Mouse (Mus musculus): Measurements from ENCODE around the gene Pak4. TPM values are rescaled to one million over a fixed set of nuclear protein-coding genes. Genes with fewer than 3 reads are reported as not detected.

Gene Pak4
- polyA plus RNA-seq, 1 experiment from 2014 or later, result 53.0 TPM

DNA sequence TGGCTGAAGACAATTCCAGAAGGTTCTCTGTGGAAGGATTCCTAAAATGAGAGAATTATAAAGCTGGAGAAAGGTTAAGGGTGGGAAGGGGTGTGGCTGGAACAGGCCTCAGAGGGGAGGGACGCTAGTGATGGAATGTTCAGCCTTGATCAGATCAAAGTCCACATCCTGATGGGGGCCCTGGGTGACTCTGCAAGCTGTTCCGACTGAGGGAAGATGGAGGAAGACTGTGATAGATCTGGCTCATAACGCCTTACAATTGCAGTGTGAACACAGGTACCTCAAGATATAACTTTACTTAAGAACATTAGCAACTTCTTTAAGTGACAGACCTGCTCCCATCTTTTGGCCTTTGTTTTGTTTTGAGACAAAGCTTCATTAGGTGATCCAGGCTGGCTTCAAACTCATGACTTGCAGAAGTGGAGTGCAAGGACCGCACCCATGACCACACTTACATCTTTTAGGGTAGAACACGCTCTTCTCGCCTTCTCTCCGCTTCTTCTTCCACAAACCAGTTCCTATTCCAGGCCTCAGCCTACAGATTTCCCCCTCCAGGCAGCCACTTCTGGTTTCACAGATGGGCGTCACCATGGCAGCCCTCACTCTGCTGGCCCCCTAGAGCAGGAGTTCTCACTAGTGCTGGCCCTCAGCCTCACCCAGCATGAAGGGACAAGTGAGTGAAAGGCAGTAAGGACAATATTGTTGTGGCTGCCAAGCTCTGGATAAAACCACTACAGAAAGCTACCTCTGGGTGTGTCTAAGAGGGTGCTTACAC lies 14.2 kb downstream of the Pak4 start:
- WGBS, result 68% methylated on average over 8 of the region's 8 CpGs
- no peak for DNase-seq (ENCODE audit: low spot score)
- Histone ChIP-seq H3K4me1 (peaks cover 83% of the 10 kb centered on the region), H3K4me3 (no peak overlapping the region), H3K36me3 (peaks cover 8% of the 10 kb centered on the region), H3K9me3 (no peaks in the 10 kb centered on the region), H3K27me3 (ENCODE audit: insufficient read depth, poor library complexity, severe bottlenecking) (no peaks in the 10 kb centered on the region), H3K27ac (peak overlapping the region; percentile 69)

DNA sequence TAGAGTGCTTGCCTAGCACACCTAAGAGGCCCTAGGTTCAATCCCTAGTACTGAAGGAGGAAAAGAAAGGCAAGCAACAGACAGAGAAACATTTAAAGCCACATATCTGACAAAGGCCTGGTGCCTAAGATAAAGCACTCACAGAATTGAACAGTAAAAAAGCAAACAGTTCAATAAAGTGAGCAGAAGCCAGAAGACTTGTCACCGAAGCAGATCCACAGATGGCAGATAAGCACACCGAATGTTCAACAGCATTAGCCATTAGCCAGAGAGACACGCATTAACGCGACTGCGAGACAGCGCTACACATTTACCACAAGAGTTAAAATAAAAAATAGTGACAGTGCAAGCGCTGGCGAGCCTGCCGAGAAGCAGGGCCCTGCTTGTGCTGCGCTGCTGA lies 15.1 kb downstream of the Pak4 start:
- Histone ChIP-seq H3K9me3 (no peaks in the 10 kb centered on the region), H3K27ac (peak overlapping the region; percentile 38; the same call in 1 of the 2 replicates), H3K27me3 (ENCODE audit: insufficient read depth, poor library complexity, severe bottlenecking) (no peaks in the 10 kb centered on the region), H3K4me3 (no peak overlapping the region), H3K4me1 (peaks cover 83% of the 10 kb centered on the region), H3K36me3 (peaks cover 8% of the 10 kb centered on the region)
- 80% methylated on average over 11 of the region's 11 CpGs for WGBS
- DNase-seq (ENCODE audit: low spot score), result no peak

DNA sequence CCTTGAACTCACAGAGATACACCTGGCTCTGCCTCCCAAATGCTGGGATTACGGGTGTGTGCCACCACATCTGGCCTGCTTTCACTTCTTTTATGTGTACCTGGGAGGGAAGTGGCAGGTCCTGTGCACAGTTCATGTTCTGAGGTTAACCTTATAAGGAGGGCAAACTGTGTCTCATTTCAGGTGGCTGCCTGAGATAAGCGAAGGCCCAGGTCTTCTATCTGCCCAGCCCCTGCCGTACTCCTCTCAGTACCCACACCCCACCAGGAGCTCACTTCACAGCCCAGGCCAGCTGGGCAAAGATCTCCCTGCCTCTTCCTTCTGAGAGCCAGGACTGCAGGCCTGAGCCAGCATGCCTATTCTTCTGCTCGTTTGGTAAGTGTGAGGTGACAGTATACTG lies 16.3 kb downstream of the Pak4 start:
- peaks cover 8% of the 10 kb centered on the region for H3K36me3 ChIP-seq
- no peaks in the 10 kb centered on the region for H3K27me3 ChIP-seq (ENCODE audit: insufficient read depth, poor library complexity, severe bottlenecking)
- WGBS, result 73% methylated on average over 4 of the region's 4 CpGs
- H3K4me1 ChIP-seq, result peaks cover 83% of the 10 kb centered on the region
- H3K9me3 ChIP-seq, result no peaks in the 10 kb centered on the region
- H3K4me3 ChIP-seq, result no peak overlapping the region
- peak overlapping the region; percentile 45; the same call in 1 of the 2 replicates for H3K27ac ChIP-seq
- peak; percentile 80 for DNase-seq (ENCODE audit: low spot score)

DNA sequence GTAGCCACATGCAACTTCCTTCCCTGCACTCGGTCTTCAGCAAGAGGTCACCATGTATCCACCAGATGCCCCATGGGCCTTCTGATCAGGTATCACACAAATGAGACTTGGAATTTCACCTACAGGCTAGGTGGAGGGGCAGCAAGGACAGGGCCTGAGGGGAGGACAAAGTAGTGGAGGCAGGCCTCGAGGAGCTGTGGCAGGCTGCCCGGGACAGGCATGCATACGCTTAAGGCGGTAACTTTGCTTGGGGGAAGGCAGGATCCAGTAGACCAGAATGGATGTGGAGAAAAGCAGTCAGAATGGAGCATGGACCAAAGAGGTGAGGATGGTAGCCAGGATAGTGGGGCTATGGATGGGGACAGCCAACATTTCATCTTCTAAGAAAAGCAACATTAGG lies 18.2 kb downstream of the Pak4 start:
- 83% methylated on average over 5 of the region's 5 CpGs for WGBS
- peaks cover 83% of the 10 kb centered on the region for H3K4me1 ChIP-seq

DNA sequence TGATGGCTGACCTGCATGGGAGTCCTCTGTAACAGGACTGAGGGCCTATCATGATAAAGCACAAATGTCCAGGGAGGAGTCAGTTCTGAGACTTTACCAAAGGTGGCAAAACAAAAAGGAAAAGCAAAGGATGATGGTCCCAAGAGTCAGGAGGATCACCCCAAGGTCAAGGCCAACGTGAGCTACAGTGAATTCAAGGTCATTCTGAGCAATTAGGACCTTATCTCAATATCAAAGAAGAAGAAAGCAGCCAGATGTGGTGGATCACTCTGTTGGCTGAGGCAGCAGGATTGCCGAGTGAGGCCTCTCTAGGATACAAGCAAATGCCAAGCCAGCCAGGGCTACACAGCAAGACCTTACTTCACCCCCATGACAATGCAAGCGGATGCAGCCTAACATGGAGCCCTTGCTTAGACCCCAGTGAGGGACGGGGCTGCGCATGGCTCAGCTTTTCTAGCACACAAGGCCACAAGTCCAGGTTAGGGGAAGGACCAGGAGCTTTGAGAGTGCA lies 19.4 kb downstream of the Pak4 start:
- Histone ChIP-seq H3K9me3 (no peaks in the 10 kb centered on the region), H3K4me3 (no peak overlapping the region), H3K4me1 (peaks cover 83% of the 10 kb centered on the region), H3K36me3 (peaks cover 8% of the 10 kb centered on the region), H3K27ac (peak overlapping the region; percentile 83), H3K27me3 (ENCODE audit: insufficient read depth, poor library complexity, severe bottlenecking) (no peaks in the 10 kb centered on the region)
- DNase-seq (ENCODE audit: low spot score), result no peak
- WGBS, result 66% methylated on average over 5 of the region's 5 CpGs

More for the DNA sequence above, 18.2 kb downstream of the Pak4 start:
- no peaks in the 10 kb centered on the region for H3K9me3 ChIP-seq
- DNase-seq (ENCODE audit: low spot score), result no peak
- peaks cover 8% of the 10 kb centered on the region for H3K36me3 ChIP-seq
- H3K27ac ChIP-seq, result peak overlapping the region; percentile 43; the same call in 1 of the 2 replicates
- no peak overlapping the region for H3K4me3 ChIP-seq
- H3K27me3 ChIP-seq (ENCODE audit: insufficient read depth, poor library complexity, severe bottlenecking), result no peaks in the 10 kb centered on the region

DNA sequence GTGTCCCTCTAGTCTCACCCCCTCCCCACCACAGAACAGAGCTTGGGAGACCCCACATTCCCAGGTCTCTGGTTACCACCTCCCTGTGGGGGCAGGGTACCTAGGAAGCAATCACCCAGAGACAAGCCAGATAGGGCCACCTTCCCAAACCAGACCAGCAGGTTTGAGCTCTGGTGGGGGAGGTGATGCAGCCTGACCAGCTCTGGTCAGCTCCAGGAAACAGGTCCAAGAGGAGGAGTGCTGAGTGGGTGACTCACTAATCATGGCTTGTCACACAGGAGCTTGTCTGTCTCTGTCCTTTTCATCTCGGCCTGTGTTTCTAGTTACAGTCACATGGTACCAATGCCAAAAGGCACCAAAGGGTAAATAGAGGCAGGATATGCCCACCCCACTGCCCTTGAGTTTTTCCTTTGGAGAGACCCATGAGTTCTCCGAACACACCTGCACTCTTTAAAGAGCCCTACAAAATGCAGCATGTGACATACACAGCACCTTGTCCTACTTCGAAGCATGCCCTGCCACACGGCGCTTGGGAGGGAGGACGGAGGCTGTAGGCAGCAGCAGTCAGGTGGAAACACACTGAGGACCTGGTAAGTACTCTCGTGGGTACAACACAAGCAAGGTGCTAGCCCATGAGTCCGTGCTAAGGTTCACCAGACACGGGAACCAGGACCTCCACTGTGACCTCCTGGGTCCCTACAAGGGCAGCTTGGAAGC lies 20.0 kb downstream of the Pak4 start:
- H3K9me3 ChIP-seq, result no peaks in the 10 kb centered on the region
- peak overlapping the region; percentile 83 for H3K27ac ChIP-seq
- no peak for DNase-seq (ENCODE audit: low spot score)
- no peak overlapping the region for H3K4me3 ChIP-seq
- peaks cover 8% of the 10 kb centered on the region for H3K36me3 ChIP-seq
- H3K4me1 ChIP-seq, result peaks cover 83% of the 10 kb centered on the region
- WGBS, result 68% methylated on average over 9 of the region's 9 CpGs
- no peaks in the 10 kb centered on the region for H3K27me3 ChIP-seq (ENCODE audit: insufficient read depth, poor library complexity, severe bottlenecking)

DNA sequence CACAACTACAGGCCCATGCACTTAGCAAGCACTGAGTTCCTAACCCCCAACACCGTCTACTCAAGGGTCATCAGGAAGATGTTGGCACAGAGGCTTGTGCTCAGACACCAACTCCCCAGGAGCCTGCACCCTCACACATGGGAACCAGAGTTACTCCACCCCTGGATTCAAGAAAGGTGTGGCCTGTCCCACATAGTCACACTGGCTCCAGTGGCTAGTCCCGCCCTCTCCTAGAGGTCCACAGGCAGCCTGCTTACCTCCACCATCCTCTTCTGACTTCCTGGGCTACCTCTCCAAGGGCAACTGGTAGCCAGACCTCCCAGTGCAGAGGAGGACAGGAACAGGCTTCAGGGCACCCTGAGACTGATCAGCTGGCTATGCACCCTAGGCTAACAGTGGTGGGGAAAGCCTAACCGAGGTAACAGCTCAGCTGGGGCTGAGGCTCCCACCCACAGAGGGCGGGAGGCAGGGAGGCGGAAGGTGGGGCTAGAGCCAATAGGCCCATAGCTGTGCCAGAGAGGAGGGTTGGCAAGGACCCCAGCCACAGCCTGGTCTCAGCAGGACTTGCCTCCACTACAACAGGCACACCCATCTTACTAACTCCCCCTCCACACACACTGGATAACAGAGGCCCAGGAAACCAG lies 21.6 kb downstream of the Pak4 start:
- peaks cover 93% of the 10 kb centered on the region for H3K4me1 ChIP-seq

DNA sequence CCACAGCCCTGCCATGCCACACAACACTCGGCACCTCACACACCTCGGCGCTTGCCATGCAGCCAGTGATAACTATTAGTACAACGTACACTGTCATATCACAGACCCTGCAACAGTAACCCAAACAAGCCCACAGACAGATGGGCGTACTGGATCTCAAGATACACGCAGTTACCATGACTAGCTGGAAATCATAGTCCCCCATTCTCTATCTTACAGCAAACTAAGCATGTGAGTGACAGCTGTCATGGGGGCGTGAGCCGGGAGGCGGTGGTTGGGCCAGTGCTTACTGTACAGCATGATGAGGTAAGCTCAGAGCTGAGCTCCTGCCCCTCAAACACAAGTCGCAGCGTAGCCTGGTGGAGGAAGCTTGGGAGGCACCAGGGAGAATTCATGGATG lies 22.4 kb downstream of the Pak4 start:
- DNase-seq (ENCODE audit: low spot score), result no peak
- peaks cover 99% of the 10 kb centered on the region for H3K4me1 ChIP-seq
- H3K9me3 ChIP-seq, result no peaks in the 10 kb centered on the region
- no peaks in the 10 kb centered on the region; the same call in 1 of the 2 replicates for H3K36me3 ChIP-seq
- WGBS, result 86% methylated on average over 11 of the region's 11 CpGs
- H3K4me3 ChIP-seq, result no peak overlapping the region
- H3K27me3 ChIP-seq (ENCODE audit: insufficient read depth, poor library complexity, severe bottlenecking), result no peaks in the 10 kb centered on the region
- H3K27ac ChIP-seq, result 0 out of 2 replicates have a peak overlapping the region, but pooled peaks have one; percentile 7

More for the DNA sequence above, 21.6 kb downstream of the Pak4 start:
- H3K27ac ChIP-seq, result peak overlapping the region; percentile 83
- no peak for DNase-seq (ENCODE audit: low spot score)
- H3K36me3 ChIP-seq, result peaks cover 6% of the 10 kb centered on the region
- H3K27me3 ChIP-seq (ENCODE audit: insufficient read depth, poor library complexity, severe bottlenecking), result no peaks in the 10 kb centered on the region
- 71% methylated on average over 5 of the region's 5 CpGs for WGBS
- no peak overlapping the region for H3K4me3 ChIP-seq
- H3K9me3 ChIP-seq, result no peaks in the 10 kb centered on the region

DNA sequence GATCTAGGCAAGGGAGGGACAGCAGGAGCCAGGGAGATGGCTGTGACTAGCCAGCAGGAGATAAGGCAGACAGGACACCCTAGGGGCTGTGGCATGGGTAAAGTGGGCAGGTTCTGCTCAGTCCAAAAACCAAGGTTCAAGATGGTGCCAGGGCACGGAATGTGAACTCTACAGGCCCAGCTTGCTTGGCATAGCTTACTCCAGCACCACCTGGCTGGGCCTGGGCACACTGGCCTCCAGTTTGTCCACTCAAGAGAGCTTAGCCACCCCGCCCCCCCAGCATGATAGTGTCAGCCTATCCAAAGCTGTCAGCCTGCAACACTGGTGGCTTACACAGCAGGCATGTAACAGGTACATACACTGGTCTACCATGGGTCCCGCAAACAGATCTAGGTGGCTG lies 24.7 kb downstream of the Pak4 start:
- Histone ChIP-seq H3K27me3 (ENCODE audit: insufficient read depth, poor library complexity, severe bottlenecking) (no peaks in the 10 kb centered on the region), H3K36me3 (peaks cover 17% of the 10 kb centered on the region), H3K9me3 (no peaks in the 10 kb centered on the region), H3K4me3 (no peak overlapping the region), H3K27ac (0 out of 2 replicates have a peak overlapping the region, but pooled peaks have one; percentile 16), H3K4me1 (peaks cover 90% of the 10 kb centered on the region)
- DNase-seq (ENCODE audit: low spot score), result no peak
- 89% methylated on average over 3 of the region's 3 CpGs for WGBS

DNA sequence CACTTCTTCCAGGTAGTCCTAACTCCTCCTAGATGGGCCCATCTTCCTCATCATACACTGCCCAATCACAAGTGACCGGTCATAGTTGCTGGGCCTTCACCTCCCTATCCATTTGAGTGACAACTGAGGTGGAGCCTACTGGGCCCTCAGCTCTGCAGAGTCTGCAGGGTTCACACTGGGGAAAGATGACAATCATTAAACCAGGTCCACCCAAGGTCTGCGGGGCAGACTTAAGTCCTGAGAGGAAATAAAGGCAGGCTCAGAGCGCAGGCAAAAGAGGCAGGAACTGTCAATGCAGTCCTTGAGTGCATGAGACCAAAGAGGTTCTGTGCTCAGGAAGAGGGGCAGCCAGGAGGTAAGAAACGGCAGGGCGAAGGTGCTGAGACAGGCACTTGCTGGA lies 25.3 kb downstream of the Pak4 start:
- Histone ChIP-seq H3K4me3 (no peak overlapping the region), H3K4me1 (peaks cover 85% of the 10 kb centered on the region), H3K27ac (peak overlapping the region; percentile 16; the same call in 1 of the 2 replicates), H3K9me3 (no peaks in the 10 kb centered on the region), H3K36me3 (peaks cover 23% of the 10 kb centered on the region), H3K27me3 (ENCODE audit: insufficient read depth, poor library complexity, severe bottlenecking) (no peaks in the 10 kb centered on the region)
- WGBS, result 80% methylated on average over 5 of the region's 5 CpGs
- no peak for DNase-seq (ENCODE audit: low spot score)

DNA sequence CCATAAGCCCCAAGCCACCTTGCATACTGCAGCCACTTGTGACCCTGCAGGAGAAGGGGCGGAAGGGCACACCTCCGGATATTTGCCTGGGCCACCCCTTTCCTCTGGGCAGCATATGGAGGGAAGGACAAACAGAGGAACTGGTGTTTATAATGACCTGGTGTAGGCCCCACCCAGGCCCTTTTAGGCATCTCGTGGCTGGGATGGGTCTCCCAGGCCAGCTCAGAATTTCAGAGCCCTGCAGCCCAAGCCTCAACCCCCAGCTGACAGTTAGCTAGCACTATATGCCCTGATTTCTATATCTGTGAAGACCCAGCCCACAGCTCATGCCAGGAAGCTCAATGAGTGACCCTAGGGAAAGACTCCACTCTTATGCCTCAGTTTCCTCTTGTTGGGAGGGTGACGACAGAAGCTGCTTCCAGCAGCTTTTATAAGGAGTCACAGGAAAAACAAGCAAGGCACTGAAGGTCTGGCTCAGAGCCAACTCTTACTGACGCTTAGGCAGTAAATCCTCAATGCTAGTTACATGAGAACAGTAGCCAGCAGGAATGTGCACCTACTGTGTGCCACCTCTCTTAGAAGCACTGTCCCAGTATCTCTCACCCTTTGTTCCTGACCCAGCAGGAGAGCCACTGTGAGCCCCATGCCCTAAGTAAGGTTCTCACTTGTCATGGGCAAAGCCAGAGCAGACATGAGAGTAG lies 26.9 kb downstream of the Pak4 start:
- H3K36me3 ChIP-seq, result peaks cover 38% of the 10 kb centered on the region
- no peaks in the 10 kb centered on the region for H3K27me3 ChIP-seq (ENCODE audit: insufficient read depth, poor library complexity, severe bottlenecking)
- no peak overlapping the region for H3K4me3 ChIP-seq
- peak overlapping the region; percentile 50; the same call in 1 of the 2 replicates for H3K27ac ChIP-seq
- no peaks in the 10 kb centered on the region for H3K9me3 ChIP-seq
- no peak for DNase-seq (ENCODE audit: low spot score)
- WGBS, result 41% methylated on average over 5 of the region's 5 CpGs
- H3K4me1 ChIP-seq, result peaks cover 69% of the 10 kb centered on the region

DNA sequence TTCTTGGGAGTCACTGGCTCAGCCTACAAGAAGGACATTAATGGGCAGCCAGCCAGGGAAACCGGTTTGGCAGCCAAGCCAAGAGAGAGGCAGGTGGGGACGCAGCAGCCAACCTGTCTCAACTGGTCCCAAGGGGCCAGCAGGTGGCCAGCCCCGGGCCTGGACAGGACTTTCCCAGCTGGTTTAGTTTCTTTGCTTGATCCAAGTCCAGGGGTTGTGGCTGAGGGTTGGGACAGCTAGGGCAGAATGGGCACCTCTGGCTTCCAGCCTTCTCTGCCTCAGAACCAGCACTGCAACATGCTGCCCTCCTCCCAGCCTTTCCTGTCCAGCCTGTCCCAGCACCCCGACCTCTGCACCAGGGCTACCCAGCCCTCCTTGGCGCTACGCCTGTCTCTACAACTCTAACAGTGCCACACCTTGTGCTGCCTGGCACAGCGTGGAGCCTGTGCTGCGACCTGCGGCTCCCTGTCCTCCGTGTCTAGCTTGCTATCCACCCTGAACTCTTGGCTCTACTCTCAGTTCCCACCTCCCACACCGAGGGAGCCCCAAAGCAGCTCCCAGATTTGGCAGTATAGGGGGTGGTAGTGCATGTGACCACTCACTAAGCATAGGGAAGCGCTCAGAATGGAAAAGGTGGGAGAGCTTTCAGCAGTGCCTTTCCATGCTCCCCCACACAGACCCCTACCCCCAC lies 27.5 kb downstream of the Pak4 start:
- Histone ChIP-seq H3K9me3 (no peaks in the 10 kb centered on the region), H3K4me3 (no peak overlapping the region), H3K36me3 (peaks cover 44% of the 10 kb centered on the region), H3K4me1 (peaks cover 63% of the 10 kb centered on the region), H3K27ac (peak overlapping the region; percentile 14), H3K27me3 (ENCODE audit: insufficient read depth, poor library complexity, severe bottlenecking) (no peaks in the 10 kb centered on the region)
- DNase-seq (ENCODE audit: low spot score), result no peak
- 79% methylated on average over 12 of the region's 12 CpGs for WGBS

Measured in heart, embryonic 10.5 days (tissue).